Mouse (Mus musculus) gastrocnemius, adult 8-10 months (tissue): Measurements from ENCODE around the gene Sf3b3. TPM values are rescaled to one million over a fixed set of nuclear protein-coding genes. Genes with fewer than 3 reads are reported as not detected.
"Not testable (repeated sequence)": the region's sequence is repeated elsewhere in the genome, so short reads cannot be mapped to it uniquely, and the experiment has no call there.

Source experiments
- DNase-seq, 2 experiments: peaks; one replicate each; pipeline ENCODE4 v3.0.0; 2022; ENCODE audit warnings: low spot score in 2 of 2
- total RNA-seq, 4 experiments: library from RNA; stranded (reverse); gene quantifications; 2 replicates each; pipeline ENCODE4 v1.2.4; 2022

The Sf3b3 gene
- total RNA-seq, 4 experiments from 2014 or later: 14.1 to 19.3 (median 14.3) TPM

GRCm38 (mm10) chr8:110808495-110809472 lies 37.8 kb downstream of the Sf3b3 start:
- DNase-seq: no peak

DNA sequence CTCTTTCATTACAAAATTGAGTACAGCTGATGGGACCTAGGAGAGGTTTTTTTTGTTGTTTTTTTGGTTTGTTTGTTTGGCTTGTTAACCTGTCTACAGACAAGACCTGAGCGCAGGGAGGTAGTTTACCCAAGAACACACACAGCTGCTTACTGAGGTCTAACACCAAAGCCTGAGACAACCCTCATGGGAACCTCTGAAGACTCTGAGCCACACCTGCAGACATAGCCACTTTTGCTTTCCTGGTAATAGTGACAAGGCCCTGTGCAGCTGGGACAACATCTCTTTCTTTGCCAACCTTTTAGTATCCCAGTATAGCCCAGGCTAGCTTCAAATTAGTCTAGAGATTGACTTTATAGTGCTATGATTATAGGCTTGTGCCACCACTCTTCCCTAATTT lies 40.4 kb downstream of the Sf3b3 start:
- no peak for DNase-seq

- no peak for DNase-seq
Measured at GRCm38 (mm10) chr8:110805669-110806068, 40.9 kb downstream of the Sf3b3 start, which contains the start of gene Il34. Il34 (minus strand) TSS chr8:110805924.

DNA sequence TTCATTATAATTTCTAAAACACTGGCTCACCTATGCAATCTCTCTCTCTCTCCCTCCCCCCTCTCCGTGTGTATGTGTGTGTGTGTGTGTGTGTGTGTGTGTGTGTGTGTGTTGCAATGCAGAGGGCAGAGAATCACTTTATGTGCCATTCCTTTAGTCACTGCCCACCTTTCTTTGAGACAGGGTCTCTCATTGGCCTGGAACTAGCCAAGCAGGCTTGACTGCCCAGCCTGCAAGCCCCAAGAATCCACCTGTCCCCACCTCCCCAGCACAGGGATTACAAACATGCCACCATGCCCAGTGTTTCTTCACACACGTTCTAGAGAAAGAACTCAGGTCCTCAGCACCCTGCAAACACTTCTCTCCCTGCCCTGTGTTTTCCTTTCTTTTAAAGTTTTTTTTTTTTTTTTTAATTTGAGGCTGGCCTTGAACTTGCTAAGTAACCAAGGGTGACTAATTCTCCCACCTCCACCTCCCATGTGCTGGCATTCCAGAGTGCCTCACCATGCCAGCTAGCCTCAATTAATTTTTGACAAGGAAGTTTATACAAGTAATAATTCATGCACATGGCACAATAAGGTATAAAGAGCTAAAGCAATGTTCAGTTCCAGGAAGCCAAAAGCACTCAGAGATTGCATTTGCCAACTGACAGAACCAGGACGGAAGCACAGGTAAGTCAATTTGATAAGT lies 41.6 kb downstream of the Sf3b3 start:
- DNase-seq: no peak

- no peak for DNase-seq
Measured at GRCm38 (mm10) chr8:110803856-110804255, 42.7 kb downstream of the Sf3b3 start.

DNA sequence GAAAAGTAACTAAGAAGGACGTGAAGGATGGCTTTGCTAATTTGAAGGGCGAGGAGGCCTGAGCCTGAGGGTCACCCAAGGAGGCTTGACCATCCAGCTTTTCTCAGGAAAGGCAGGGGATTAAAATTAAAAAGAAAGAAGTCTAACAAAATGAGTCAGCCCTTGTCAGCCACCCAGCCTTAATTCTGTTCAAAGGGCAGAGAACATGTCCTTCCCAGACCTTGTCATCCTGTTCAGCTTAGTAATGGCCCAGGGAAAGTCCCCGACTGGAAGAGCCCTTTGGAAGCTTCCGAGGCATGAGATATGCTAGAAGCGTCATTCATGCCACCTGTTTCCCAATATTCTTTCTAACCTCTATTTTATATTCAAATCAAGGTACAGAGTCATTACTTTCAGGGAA lies 43.6 kb downstream of the Sf3b3 start:
- DNase-seq: no peak

- DNase-seq: no peak
Measured at GRCm38 (mm10) chr8:110797086-110797485, 49.5 kb downstream of the Sf3b3 start.

GRCm38 (mm10) chr8:110794363-110794965 lies 52.1 kb downstream of the Sf3b3 start:
- no peak for DNase-seq

DNA sequence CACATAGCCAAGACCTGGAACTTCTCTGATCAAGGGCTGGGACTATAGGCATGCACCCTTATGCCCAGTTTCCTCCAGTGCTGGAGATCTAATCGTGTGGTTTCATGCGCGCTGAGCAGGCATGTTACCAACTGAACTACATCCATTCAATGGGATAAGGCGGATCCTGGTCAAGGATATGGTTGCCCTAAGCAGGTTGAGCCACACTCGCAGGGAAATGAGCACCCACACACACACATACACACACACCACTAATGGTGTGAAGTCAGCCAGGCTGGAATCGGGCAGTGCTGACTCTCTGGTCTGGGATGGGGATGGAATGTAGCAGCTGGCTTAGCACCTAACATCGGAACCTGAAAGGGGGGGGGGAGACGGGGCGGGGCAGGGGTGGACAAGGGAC lies 52.7 kb downstream of the Sf3b3 start:
- no peak for DNase-seq

DNA sequence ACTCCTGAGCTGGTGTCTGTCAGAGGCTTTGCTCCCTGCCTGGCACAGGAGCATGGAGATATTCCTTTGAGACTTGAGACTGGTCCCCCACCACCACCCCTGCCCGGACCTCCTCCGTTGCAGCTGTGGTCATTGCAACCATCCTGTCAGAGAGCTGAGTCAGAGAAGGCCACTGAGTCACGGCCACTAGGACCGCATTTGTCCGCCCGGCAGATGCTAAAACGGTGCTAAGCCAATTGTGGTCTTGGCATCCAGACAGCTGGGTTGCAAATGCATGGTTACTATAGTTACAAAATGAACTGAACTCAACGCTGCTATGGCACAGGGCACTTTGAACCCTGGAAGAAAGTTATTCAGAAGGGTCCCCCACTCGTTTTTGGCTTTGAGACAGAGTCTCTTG lies 53.1 kb downstream of the Sf3b3 start:
- no peak for DNase-seq

DNA sequence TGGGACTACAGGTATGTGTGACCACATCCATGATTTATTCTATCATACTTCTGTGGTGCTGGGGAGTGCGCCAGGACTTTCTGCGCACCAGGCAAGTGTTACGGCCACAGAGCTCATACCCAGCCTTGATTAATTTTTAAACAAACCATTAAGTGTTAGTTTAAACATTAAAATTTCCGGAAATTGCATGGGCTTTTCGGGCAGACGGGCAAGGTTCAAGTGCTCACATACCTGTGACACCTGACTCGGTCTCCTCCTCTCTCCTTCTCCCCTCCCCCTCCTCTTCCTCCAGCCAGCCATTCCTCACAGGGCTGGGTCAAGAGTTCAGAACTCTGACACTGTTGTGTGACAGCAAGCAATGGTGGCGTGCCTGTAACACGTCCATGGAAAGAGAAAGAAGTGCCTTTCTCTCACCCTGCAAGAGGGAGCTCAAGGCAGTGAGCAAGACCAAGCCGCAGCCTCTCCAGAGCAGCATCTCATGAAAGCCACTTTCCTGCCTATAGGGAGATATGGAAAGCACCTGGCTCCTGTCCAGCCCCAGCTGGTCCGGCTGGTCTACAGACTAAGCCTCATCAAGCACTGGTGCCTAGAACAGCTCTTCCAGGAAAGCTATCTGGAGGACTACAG lies 53.9 kb downstream of the Sf3b3 start:
- no peak for DNase-seq

GRCm38 (mm10) chr8:110791164-110791563 lies 55.4 kb downstream of the Sf3b3 start:
- DNase-seq: no peak

DNA sequence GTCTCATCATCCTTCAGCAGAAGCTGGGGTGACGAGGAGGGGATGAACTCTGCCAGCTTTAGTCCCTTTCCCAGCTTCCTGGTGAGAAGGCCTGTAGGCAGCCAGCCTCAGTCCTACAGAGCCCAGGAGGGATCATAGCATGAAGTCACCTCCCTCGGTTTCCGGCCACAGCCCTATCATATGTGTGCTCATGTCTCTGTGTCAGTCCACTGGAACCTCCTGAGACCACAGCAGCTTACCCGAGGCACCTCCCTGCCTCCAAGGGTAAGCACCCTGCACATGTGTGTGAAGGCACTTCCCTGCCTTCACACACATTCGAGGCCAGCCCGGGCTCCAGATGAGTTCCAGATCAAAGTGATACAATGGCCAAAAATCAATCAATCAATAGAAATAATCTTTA lies 56.3 kb downstream of the Sf3b3 start:
- DNase-seq: no peak

DNA sequence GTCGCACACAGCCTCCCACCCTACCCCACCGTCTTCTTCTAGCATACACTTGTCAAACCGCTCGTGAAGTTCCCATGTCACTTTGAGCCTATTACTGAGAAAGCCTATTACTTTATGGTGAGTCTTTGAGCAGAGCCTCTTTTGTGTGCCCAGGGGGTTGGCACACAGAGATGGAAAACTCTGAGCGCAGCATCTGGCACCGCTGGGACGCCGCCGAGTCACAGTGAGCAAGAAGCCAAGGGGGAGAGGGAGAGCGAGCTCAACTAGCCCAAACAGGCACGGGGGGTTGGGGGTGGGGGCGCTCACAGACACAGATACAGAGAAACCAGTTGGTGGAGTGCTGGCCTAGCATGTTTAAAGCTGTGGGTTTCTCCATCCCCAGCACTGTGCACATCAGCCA lies 57.0 kb downstream of the Sf3b3 start:
- no peak for DNase-seq

DNA sequence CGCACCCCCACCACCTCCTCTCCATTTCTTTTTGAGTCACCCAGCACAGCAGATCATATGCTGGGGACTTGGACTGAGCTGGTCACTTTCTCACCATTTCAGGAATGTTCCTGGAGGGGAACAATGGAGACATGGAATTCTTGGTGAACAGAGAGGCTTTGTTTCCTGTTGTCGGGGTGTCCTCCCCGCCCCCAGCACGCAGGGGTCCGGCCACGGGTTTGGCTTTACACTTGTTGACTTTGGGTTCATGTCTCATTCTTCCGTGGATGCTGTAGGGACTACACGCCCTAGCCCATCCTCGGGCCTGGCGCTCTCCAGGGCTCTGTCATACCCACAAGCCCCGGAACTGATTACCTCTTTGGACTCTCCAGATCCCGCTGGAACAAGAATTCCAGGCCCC lies 57.6 kb downstream of the Sf3b3 start:
- DNase-seq: no peak

- DNase-seq: no peak
Measured at GRCm38 (mm10) chr8:110787411-110787954, 59.1 kb downstream of the Sf3b3 start.

- no peak for DNase-seq
Measured at GRCm38 (mm10) chr8:110786934-110787333, 59.7 kb downstream of the Sf3b3 start.

GRCm38 (mm10) chr8:110786501-110786900 lies 60.1 kb downstream of the Sf3b3 start:
- DNase-seq: not testable (repeated sequence)

DNA sequence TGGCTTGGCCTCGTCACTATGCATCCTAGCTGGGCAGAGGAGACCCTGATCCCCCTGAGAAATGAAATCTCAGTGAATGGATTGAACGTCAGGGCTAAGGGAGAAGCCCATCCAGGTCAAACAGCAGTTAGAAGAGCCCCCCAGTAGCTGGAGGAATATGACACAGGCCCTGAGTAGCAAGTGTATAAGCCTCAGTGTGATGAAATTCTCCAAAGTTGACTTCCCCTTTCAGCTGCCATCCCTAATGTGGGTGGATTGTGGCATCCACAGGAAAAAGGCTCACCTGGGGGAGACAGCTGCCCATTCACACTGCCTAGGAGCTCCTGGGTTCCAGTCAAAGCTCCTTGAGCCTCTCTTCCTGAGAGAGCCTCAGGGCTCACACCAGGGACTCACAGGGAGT lies 61.2 kb downstream of the Sf3b3 start:
- no peak for DNase-seq

DNA sequence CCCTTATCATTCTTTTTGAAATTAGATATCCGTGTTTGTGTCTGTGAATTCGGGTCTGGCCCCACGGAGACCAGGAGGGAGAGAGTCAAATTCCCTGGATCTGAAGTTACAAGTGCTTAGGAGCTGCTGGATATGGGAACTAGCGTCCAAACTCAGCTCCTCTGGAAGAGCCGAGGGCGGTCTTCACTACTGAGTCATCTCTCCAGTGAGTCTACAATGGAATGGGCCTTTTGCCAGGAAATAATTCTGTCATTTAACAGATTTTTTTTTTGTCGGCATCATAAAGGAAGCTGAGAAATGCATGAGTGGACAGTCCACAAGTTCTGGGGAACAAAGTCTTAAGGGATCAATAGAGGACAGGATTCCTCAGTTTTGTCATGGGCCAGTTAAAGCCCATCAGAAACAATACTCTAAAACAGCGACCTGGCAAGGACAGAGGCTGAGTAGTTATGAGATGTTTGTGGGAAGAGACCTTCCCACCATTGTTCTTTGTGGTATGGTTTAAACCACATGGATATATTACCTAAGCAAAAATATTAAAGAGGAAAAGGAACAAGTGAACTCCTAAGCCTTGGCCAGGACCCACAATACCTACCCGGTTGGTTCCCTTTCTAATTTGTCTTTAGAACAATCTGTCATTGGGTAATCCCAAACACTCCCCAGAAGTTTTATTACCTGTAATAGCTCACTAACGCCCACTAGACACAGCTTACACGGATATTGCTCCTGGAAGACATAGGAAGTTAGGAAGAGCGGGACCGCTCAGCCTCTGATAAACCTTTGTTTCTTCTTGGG lies 66.5 kb downstream of the Sf3b3 start:
- DNase-seq: no peak

DNA sequence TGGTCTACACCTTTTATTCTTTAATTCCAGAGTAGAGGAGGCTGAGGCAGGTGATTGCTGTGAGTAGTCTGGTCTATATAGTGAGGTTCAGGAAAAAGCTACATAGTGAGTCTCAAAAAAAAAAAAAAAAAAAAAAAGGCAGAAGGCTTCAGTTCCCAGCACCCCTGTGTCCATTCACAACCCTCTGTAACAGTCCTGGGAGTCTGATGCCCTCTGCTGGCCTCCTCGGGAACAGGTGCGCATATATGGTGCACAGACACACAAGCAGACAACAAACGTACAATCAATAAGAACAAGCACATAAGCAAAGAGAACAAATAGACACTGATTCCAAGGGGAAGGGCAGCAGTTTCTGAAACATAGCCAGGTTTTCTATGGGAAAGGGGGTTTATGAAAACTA lies 70.3 kb downstream of the Sf3b3 start:
- DNase-seq: no peak
